Mouse (Mus musculus) embryonic facial prominence, embryonic 15.5 days (tissue): ENCODE results near the gene Tk2. TPM values are rescaled to one million over a fixed set of nuclear protein-coding genes. Genes with fewer than 3 reads are reported as not detected.

ENCODE experiments used
- ATAC-seq: fragments of 200-750 bp; cut with Nextera tagmentation; 2 replicates; pipeline ENCODE4 v1.8.0; 2017; ENCODE audit warnings: low read depth, moderate TSS enrichment; ENCODE audit not compliant: insufficient number of reproducible peaks, low FRiP score, low TSS enrichment
- H3K27ac ChIP-seq: fragments of 300-500 bp; sonication (generic); replicated peaks from 2 replicates; pipeline ENCODE4 v1.5.1; 2015; ENCODE audit warnings: mild to moderate bottlenecking, inconsistent platforms
- H3K27me3 ChIP-seq: fragments of 300-500 bp; sonication (generic); 2 replicates; pipeline ENCODE4 v1.6.1; 2015; ENCODE audit warnings: inconsistent platforms
- H3K36me3 ChIP-seq: fragments of 300-500 bp; sonication (generic); 2 replicates; pipeline ENCODE4 v1.6.1; 2015; ENCODE audit warnings: mild to moderate bottlenecking, inconsistent platforms
- H3K4me1 ChIP-seq: fragments of 300-500 bp; sonication (generic); 2 replicates; pipeline ENCODE4 v1.6.1; 2015; ENCODE audit warnings: inconsistent platforms
- H3K4me2 ChIP-seq: fragments of 300-500 bp; sonication (generic); replicated peaks from 2 replicates; pipeline ENCODE4 v1.6.1; 2015; ENCODE audit warnings: mild to moderate bottlenecking, inconsistent platforms
- H3K4me3 ChIP-seq: fragments of 300-500 bp; sonication (generic); replicated peaks from 2 replicates; pipeline ENCODE4 v1.5.1; 2015; ENCODE audit warnings: mild to moderate bottlenecking, inconsistent platforms
- H3K9ac ChIP-seq: fragments of 300-500 bp; sonication (generic); 2 replicates; pipeline ENCODE4 v1.6.1; 2015; ENCODE audit warnings: inconsistent platforms
- H3K9me3 ChIP-seq: fragments of 300-500 bp; sonication (generic); replicated peaks from 2 replicates; pipeline ENCODE4 v1.6.1; 2016; ENCODE audit warnings: inconsistent platforms
- WGBS: fragments of 180-500 bp; shearing (Covaris S2); methylation state at CpG from one replicate; pipeline ENCODE4 v1.1.7; 2015; 5-methylcytosine and 5-hydroxymethylcytosine counted together
- polyA plus RNA-seq: library from polyadenylated mRNA; unstranded; fragments of >200 nt; fragmentation: Nextera tagmentation; extraction: Ambion mirVana; gene quantifications from 2 replicates; pipeline ENCODE4 v1.2.1, GENCODE M21; 2015

Tk2 gene
- polyA plus RNA-seq, 1 experiment from 2014 or later, result 20.4 TPM

GRCm38 (mm10) chr8:104177054-104177453 lies 71.3 kb downstream of the Tk2 start:
- WGBS, result 47% methylated on average over 4 of the region's 4 CpGs
- H3K4me1 ChIP-seq, result no peaks in the 10 kb centered on the region
- peaks cover 15% of the 10 kb centered on the region for H3K27me3 ChIP-seq
- no peak overlapping the region for H3K4me2 ChIP-seq
- no peaks in the 10 kb centered on the region for H3K9me3 ChIP-seq
- H3K4me3 ChIP-seq, result no peak overlapping the region
- ATAC-seq, result 0 out of 2 replicates have a peak, but pooled peaks have one; percentile 45
- H3K27ac ChIP-seq, result no peak overlapping the region
- H3K36me3 ChIP-seq, result no peaks in the 10 kb centered on the region
- H3K9ac ChIP-seq, result no peak overlapping the region

Other genes with a start within 250 kb of the Tk2 start
- gene Cdh5, start 146.9 kb downstream of the Tk2 start, polyA plus RNA-seq, result 32.7 and 33.3 TPM in 2 replicates
- gene Bean1, start 78.1 kb downstream of the Tk2 start, polyA plus RNA-seq, result 2.4 and 2.6 TPM in 2 replicates
- 39.4 and 49.7 TPM in 2 replicates for gene Cklf, start 2.3 kb upstream of the Tk2 start, polyA plus RNA-seq
- not detected in 2 replicates for gene Cmtm2a, start 44.6 kb upstream of the Tk2 start, polyA plus RNA-seq
- not detected in 2 replicates for gene Gm45711, start 61.5 kb upstream of the Tk2 start, polyA plus RNA-seq
- not detected in 2 replicates for gene Cmtm1, start 61.6 kb upstream of the Tk2 start, polyA plus RNA-seq
- not detected in 2 replicates for gene Gm11020, start 73.0 kb upstream of the Tk2 start, polyA plus RNA-seq
- gene Cmtm2b, start 73.7 kb upstream of the Tk2 start, polyA plus RNA-seq, result not detected in 2 replicates
- gene Cmtm3, start 90.9 kb upstream of the Tk2 start, polyA plus RNA-seq, result 175 and 176 TPM in 2 replicates
- 2.9 and 3.4 TPM in 2 replicates for gene Cmtm4, start 147.2 kb upstream of the Tk2 start, polyA plus RNA-seq
- gene Dync1li2, start 194.5 kb upstream of the Tk2 start, polyA plus RNA-seq, result 63.0 and 66.3 TPM in 2 replicates